Mouse (Mus musculus) brain, embryonic 14.5 days (tissue): ENCODE measurements at regions not wholly inside any gene's neighbourhood (a gene's known extent, or its start where the extent isn't known, plus 50 kb on each side); places are given as distances from the start of the nearest gene placed in this dataset.

Source experiments
- CTCF ChIP-seq: fragments of 200-500 bp; IDR thresholded peaks from 2 replicates; pipeline ENCODE4 v1.5.1; 2012; ENCODE audit warnings: inconsistent platforms, mild to moderate bottlenecking, moderate library complexity, borderline replicate concordance; ENCODE audit not compliant: insufficient read depth, insufficient read length; ENCODE audit errors: extremely low read depth
- POLR2A ChIP-seq: fragments of 200-500 bp; IDR thresholded peaks from 2 replicates; pipeline ENCODE4 v1.6.1; 2012; ENCODE audit warnings: mild to moderate bottlenecking, inconsistent platforms, borderline replicate concordance; ENCODE audit not compliant: poor library complexity, insufficient read depth, insufficient read length, severe bottlenecking; ENCODE audit errors: extremely low read depth

- TF ChIP-seq CTCF, result no peak
- no peak for TF ChIP-seq POLR2A
These were observed 172.5 kb downstream of the Tph2 start for GRCm38 (mm10) chr10:115012316-115012715.
